Mouse (Mus musculus) adrenal gland, postnatal 25 days (tissue): ENCODE measurements around the gene Bcan. TPM values are rescaled to one million over a fixed set of nuclear protein-coding genes. Genes with fewer than 3 reads are reported as not detected.

Experiments
- DNase-seq: peaks from one replicate; pipeline ENCODE4 v3.0.0; 2021; ENCODE audit warnings: mixed read lengths
- total RNA-seq: library from RNA; stranded (reverse); gene quantifications from 2 replicates; pipeline ENCODE4 v1.2.3, GENCODE M21; 2021

Gene Bcan
- total RNA-seq, 1 experiment from 2014 or later: 74.9 TPM

DNA sequence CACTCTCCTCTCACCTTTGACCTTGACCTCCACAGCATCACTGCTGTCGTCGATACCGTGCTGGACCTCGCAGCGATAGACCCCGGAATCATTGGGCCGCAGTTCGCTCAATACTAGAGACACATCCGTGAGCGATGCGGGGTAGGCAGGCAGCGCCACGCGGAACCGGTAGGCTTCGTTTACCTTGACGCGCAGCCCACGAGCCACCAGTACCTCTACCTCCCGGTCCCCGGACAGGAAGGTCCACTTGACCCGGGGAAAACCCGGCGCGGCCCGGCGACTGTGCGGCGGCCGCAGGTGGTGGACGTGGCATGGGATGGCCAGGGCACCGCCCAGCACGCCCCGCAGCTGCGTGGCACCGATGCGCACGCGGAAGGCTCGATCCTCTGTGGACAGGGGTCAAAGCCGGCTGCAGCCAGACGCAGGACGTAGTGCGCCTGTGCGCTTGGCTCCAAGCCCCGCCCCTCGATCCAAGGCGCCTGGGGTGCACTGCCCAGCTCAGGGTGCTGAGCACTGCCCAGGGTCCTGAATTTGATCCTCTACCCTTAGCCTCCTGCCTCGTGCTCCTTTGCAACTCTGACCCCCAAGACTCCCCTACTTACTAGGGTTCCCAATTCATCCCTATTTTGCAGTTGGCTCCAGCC is 2.9 kb downstream of the Bcan start:
- DNase-seq: peak; percentile 57

- no peak for DNase-seq
These were observed 3.6 kb downstream of the Bcan start for GRCm38 (mm10) chr3:87996401-87996800.

DNA sequence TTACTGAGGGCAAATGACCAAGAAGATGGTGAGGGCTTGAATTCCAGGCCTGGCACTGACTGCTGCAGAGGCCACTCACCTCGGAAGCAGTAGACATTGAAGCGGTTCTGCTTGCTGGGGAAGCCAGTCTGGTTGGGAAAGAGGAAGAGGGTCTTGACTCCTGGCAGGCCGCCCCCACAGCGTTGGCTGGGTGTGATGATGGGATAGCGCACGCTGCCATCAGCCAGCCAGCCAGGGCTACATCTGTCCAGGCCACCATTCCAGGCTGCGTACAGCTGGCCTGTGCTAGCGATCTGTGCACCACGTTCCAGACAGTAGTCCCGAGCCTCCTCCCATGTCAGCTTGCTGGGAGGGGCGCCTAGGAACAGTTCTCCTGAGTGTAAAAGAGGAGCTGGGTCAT is 4.7 kb downstream of the Bcan start:
- DNase-seq: no peak

DNA sequence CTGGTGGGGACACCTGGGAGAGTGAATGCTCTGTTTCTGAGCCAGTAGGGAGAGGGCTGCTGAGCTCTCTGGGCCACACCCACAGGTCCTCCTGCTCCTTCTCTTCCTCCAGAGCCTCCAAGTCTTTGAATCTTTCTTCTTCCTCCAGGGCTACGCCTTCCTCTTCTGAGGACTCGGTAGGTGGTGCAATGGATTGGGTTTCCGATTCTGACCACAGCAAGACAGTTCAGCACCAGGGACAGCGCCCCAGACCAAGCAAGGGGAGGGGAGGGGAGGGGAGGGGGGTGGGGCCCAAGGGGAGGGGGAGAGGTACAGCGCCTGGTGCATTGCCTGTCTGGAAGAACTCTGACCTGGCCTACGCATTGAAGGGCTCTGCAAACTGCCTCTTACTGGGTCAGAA is 6.6 kb downstream of the Bcan start:
- DNase-seq: peak; percentile 56

GRCm38 (mm10) chr3:87989935-87990334 is 10.1 kb downstream of the Bcan start:
- no peak for DNase-seq

- no peak for DNase-seq
These were observed 12.0 kb downstream of the Bcan start for GRCm38 (mm10) chr3:87988068-87988467.

GRCm38 (mm10) chr3:87987633-87988032 is 12.4 kb downstream of the Bcan start:
- no peak for DNase-seq

DNA sequence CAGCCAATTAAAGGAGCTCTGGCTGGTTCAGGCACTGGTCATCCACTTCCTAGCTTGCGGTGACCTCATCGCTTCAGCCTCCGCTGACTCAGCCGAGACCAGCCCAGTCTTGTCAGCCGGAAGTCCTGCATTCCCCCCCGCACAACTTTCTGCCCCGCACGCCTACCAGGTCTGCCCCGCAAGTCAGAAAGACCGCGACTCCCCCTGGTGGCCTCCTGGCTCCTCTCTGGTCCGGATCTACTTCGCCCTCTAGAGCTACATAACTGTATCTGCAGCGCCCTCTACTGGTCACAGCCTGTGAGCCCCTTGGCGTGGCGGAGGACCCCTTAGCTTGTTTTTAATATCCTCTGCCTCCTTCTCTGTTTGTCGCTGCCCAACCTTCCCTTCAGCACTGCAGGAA is 13.2 kb downstream of the Bcan start:
- DNase-seq: peak; percentile 96

GRCm38 (mm10) chr3:87985505-87986320 is 14.3 kb downstream of the Bcan start:
- no peak for DNase-seq

GRCm38 (mm10) chr3:87984094-87984493 is 15.9 kb downstream of the Bcan start:
- no peak for DNase-seq

DNA sequence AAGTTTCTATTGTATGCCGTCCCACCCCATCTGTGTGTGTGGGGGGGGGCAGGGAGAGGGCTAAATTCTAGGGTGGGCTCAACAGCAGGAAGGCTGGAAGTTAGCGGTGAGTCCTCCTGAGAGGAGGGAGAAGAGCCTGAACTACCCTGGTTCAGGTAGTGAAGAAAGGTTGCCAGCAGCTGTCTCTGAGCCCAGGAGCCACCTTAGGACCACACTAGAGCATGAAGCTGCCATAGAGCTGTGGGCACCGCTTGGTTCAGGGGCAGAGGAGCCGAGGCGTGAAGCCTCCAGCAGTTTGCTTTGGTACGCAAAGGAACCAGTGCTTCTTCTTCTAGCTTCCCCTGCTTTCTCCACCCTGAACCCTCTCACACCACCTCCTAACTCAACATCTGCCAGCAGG is 16.4 kb downstream of the Bcan start:
- DNase-seq: no peak

DNA sequence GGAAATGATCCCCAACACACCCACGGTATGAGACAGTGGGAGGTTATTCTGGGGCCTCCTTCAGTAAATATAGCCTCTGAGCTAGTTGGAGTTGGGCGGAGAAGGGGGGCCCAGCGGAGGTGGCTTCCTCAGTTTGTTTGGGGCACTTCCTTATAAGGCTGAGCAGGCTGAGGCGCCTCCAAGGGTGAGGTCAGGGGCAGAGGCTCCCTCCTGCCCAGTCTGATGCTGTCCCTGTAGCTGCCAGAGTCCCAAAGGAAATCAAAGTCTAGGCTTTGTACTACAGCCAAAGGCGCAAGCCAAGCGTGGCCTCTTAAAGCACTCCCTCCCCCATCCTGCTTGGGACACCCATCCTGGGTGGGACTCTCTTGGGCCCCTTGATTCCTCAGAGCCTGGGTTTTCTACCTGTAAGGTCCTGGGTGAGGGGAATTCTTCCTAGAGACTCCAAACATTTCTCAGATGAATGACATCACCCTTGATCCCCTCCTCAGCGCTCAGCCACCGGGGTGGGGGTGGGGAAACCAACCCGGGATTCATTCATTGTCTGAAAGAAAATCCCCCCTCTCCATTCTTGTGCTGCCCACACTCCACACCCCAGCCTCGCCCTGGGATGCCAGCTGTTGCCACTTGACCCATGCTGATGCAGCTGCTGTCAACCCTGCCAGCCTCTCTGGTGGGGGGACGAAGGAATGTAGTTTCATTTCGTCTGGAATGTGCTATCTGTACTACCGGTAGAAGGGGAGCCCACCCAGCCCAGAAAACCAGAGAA is 17.0 kb downstream of the Bcan start:
- no peak for DNase-seq

DNA sequence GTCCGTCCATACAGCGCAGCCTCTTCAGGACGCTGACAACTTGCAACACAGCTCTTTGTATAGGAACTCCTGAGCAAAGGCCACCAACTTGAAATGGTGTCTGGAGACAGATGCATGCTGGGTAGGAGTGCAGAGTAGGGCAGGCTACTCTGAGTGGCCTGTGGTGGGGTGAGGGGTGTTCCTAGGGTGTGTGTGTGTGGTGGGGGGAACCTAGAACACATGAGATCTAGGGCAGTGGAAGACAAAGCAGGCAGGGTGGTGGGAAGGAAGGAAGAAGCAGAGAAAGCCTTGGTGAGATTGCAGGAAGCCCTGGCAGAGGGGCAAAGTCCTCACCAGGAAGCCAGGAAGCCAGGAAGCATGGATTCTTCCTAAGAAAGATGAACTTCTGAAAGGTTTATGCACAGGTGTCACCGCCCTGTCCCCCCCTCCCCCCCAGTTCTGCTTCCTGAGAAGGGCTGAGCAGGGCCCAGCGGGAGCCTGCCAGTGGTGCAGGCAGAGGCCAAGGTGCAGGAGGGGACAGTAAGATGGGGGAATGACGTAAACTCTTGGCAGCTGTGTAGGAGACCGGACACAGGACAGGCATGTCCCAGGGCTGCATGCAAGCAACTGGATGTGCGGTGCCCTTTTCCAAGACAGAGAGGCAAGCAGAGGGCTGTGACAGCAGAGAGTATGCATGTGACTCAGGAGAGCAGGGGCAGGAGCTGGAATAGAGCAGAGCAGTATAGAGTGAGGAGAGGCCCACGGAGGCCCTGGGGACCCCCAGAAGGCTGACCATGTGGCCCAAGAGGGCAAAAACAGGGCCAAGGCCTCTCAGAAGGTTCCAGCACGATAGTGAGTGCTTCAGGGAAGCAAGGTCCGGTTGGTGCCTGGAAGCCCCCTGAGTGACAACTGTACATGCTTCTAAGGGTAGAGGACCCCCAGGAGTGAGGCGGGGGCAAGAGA is 17.9 kb downstream of the Bcan start:
- peak; percentile 43 for DNase-seq

DNA sequence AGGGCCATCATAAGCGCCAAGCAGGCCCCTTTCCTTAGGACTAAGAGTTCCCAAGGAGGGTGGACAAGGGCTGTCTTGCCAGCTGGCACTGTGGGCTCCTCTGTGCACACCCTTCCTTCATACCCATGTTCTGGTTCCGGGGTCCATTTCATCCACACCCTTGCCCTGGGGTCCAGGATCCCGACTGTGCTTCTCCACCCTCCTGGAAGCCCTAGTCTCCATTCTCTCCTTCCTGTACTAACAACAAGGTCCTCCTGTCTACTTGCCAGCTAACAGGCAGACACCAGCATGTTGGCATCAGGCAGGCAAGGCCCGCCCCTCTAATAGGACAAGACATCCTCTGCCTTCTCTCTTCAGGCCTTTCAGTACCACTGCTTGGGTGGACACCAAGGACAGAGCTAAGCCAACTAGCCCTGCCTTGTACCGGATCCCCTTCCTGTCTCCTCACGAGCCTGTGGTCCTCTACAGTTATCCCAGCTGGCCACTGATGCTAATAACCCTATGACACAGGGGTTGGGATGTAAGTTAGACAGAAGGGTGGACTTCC is 18.7 kb downstream of the Bcan start:
- DNase-seq: no peak

DNA sequence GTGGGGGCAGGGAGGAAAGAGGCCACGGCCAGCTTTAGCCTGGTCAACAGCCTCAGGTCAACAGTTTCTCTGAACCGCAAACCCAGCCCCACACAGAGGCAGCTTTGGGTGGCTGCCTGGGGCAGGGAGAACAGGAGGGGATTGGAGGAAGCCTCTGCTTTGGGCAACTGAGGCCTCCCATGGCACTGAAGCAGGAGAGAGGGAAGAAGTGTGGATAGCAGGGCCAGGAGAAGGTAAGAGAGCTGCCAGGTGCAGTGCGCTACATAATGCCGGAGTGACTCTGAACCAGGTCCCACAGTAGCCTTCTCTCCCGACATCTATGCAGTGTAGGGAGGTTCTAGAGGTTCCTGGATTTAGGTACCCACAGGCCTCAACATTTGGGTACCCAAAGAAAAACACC is 19.3 kb downstream of the Bcan start:
- no peak for DNase-seq

DNA sequence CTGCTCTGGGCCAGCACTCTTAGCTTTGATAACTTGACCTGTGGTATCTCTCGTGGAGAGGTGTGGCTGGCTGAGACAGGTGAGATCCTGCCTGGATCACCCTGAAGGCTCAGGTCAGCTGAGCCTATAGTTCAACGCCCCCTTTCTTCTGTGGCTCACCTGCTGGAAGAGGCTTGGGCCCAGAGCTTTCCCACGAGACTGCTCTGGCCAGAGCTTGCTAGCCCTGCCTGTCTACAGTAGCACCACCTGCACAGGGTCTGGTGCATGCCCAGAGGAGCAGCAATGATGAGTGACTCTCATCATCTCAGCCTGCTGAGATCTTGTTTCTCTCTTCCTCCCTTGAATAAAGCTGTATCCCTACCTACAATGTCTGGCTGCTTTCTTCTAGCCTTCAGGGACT is 19.9 kb downstream of the Bcan start:
- no peak for DNase-seq

DNA sequence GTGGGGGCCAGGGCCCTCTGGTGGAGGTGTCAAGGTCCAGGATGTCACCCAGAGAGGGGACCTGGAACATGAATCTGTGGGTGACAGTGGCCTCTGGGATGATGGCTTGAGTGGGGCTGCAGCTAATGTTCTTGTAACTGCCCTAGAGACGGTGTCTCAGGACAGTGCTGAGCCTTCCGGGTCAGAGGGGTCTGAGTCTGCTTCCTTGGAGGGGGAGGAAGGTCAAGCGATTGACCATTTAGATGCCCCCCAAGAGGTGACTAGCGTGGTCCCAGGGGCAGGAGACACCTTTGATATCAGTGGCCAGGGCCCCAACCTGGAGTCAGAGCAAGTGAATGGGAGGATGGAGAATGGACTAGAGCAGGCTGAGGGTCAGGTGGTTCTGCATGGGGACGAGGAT is 20.5 kb downstream of the Bcan start:
- no peak for DNase-seq

- peak; percentile 55 for DNase-seq
These were observed 25.5 kb downstream of the Bcan start for GRCm38 (mm10) chr3:87974381-87974987.

DNA sequence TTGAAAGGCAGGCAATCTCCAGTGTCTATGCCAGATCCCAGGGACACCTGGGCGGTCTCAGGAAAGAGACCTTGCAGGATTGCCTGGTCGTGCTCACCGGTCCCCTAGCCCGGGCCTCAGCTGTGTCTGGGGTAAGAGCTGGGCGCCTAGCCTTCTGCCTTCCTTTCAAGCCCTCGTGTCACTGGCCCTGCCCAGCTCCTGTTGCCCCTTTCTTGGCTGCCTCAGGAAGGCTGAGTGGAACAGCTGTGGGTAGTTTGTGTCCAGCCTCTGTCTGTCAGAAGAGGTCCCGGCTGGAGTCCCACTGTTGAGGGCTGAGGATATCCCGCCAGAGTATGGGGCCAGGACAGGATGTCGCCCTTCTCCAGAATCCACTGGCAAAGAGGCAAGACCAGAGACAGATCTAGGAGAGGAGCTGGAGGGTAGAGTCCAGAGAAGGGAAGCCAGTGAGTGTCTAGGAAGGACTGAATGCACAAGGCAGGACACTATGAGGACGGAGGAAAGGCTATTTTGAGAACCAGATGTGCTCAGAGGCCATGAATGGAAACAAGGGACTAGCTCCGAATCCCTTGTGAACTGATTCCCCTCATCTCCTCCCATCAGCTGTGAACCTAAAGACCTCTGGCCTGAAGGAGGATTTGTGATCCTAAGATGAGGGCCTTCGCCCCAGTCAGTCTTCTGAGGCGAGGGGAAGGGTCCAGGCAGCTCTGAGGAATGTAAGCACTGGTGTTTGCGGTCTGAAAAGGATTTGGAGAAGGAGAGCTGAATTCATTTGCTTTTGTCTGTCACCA is 26.2 kb downstream of the Bcan start:
- no peak for DNase-seq

DNA sequence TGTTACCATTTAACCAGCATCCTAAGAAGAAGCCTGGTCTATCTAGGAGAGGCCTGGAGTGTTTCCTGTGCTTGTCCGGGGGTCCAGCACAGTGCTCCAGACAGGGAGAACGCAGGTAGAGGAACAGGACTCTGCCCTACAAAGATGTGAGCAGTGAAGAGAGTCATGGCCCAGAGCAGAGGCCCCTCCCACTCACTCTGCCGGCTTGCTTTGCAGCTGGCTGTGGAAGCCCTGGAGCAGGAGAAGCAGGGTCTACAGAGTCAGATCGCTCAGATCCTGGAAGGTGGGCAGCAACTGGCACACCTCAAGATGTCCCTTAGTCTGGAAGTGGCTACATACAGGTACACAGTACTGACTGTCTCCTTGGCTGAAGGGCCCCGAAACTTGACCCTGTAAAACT is 27.3 kb downstream of the Bcan start:
- no peak for DNase-seq
